Mouse (Mus musculus): ENCODE results near the gene Hspbp1. TPM values are rescaled to one million over a fixed set of nuclear protein-coding genes. Genes with fewer than 3 reads are reported as not detected.

Hspbp1 gene
- polyA plus RNA-seq, 1 experiment from 2014 or later, result 117 TPM

- ATAC-seq, result no peak
These were observed 60.5 kb downstream of the Hspbp1 start for GRCm38 (mm10) chr7:4624343-4624742.

GRCm38 (mm10) chr7:4623544-4624189, 61.2 kb downstream of the Hspbp1 start:
- Histone ChIP-seq H3K27me3 (no peaks in the 10 kb centered on the region), H3K27ac (no peak overlapping the region), H3K9ac (no peak overlapping the region), H3K4me2 (no peak overlapping the region), H3K36me3 (ENCODE audit: poor library complexity, severe bottlenecking) (peaks cover 8% of the 10 kb centered on the region), H3K9me3 (replicated peaks) (no peaks in the 10 kb centered on the region), H3K4me3 (no peak overlapping the region), H3K4me1 (no peaks in the 10 kb centered on the region)
- peak; percentile 56; the same call in 1 of the 2 replicates for ATAC-seq
- WGBS, result 13% methylated on average over 4 of the region's 4 CpGs

More at GRCm38 (mm10) chr7:4624343-4624742, 60.5 kb downstream of the Hspbp1 start:
- no peak overlapping the region for H3K27ac ChIP-seq
- H3K9me3 ChIP-seq (replicated peaks), result no peaks in the 10 kb centered on the region
- H3K4me2 ChIP-seq, result no peak overlapping the region
- no peaks in the 10 kb centered on the region for H3K4me1 ChIP-seq
- 51% methylated on average over 1 of the region's 1 CpGs for WGBS
- no peak overlapping the region for H3K4me3 ChIP-seq
- peaks cover 15% of the 10 kb centered on the region for H3K36me3 ChIP-seq (ENCODE audit: poor library complexity, severe bottlenecking)
- no peak overlapping the region for H3K9ac ChIP-seq
- H3K27me3 ChIP-seq, result no peaks in the 10 kb centered on the region

GRCm38 (mm10) chr7:4619979-4620378, 64.9 kb downstream of the Hspbp1 start:
- H3K4me2 ChIP-seq, result no peak overlapping the region
- no peaks in the 10 kb centered on the region for H3K9me3 ChIP-seq (replicated peaks)
- no peak overlapping the region for H3K4me3 ChIP-seq
- WGBS, result 54% methylated on average over 1 of the region's 1 CpGs
- ATAC-seq, result no peak
- no peak overlapping the region for H3K9ac ChIP-seq
- no peaks in the 10 kb centered on the region for H3K36me3 ChIP-seq (ENCODE audit: poor library complexity, severe bottlenecking)
- H3K27ac ChIP-seq, result no peak overlapping the region
- no peaks in the 10 kb centered on the region for H3K27me3 ChIP-seq
- no peaks in the 10 kb centered on the region for H3K4me1 ChIP-seq

- Histone ChIP-seq H3K36me3 (ENCODE audit: poor library complexity, severe bottlenecking) (no peaks in the 10 kb centered on the region), H3K9ac (no peak overlapping the region), H3K4me3 (no peak overlapping the region), H3K4me1 (no peaks in the 10 kb centered on the region), H3K27me3 (no peaks in the 10 kb centered on the region), H3K9me3 (replicated peaks) (no peaks in the 10 kb centered on the region), H3K4me2 (no peak overlapping the region), H3K27ac (no peak overlapping the region)
- no peak for ATAC-seq
- WGBS, result 85% methylated on average over 14 of the region's 14 CpGs
These were observed 71.0 kb downstream of the Hspbp1 start for GRCm38 (mm10) chr7:4613740-4614403.

- H3K36me3 ChIP-seq (ENCODE audit: poor library complexity, severe bottlenecking), result no peaks in the 10 kb centered on the region
- H3K27me3 ChIP-seq, result no peaks in the 10 kb centered on the region
- no peak overlapping the region for H3K4me2 ChIP-seq
- H3K4me3 ChIP-seq, result no peak overlapping the region
- no peak overlapping the region for H3K27ac ChIP-seq
- H3K9ac ChIP-seq, result no peak overlapping the region
- no peak for ATAC-seq
- WGBS, result 68% methylated on average over 1 of the region's 1 CpGs
- H3K4me1 ChIP-seq, result no peaks in the 10 kb centered on the region
- H3K9me3 ChIP-seq (replicated peaks), result no peaks in the 10 kb centered on the region
These were observed 71.9 kb downstream of the Hspbp1 start for GRCm38 (mm10) chr7:4612956-4613355.

GRCm38 (mm10) chr7:4612386-4612785, 72.5 kb downstream of the Hspbp1 start:
- Histone ChIP-seq H3K9ac (no peak overlapping the region), H3K36me3 (ENCODE audit: poor library complexity, severe bottlenecking) (no peaks in the 10 kb centered on the region), H3K4me2 (no peak overlapping the region), H3K27ac (no peak overlapping the region), H3K4me3 (no peak overlapping the region), H3K27me3 (no peaks in the 10 kb centered on the region), H3K4me1 (no peaks in the 10 kb centered on the region), H3K9me3 (replicated peaks) (no peaks in the 10 kb centered on the region)
- WGBS, result 69% methylated on average over 8 of the region's 8 CpGs
- no peak for ATAC-seq

- Histone ChIP-seq H3K27me3 (no peaks in the 10 kb centered on the region), H3K4me1 (no peaks in the 10 kb centered on the region), H3K36me3 (ENCODE audit: poor library complexity, severe bottlenecking) (no peaks in the 10 kb centered on the region), H3K9ac (no peak overlapping the region), H3K9me3 (replicated peaks) (no peaks in the 10 kb centered on the region), H3K4me2 (no peak overlapping the region), H3K4me3 (no peak overlapping the region), H3K27ac (no peak overlapping the region)
- whole genome bisulfite sequencing, result 79% methylated on average over 12 of the region's 12 CpGs
- ATAC-seq, result no peak
These were observed 72.9 kb downstream of the Hspbp1 start for GRCm38 (mm10) chr7:4611921-4612341.

GRCm38 (mm10) chr7:4611511-4611910, 73.4 kb downstream of the Hspbp1 start:
- Histone ChIP-seq H3K9me3 (replicated peaks) (no peaks in the 10 kb centered on the region), H3K27me3 (no peaks in the 10 kb centered on the region), H3K9ac (no peak overlapping the region), H3K36me3 (ENCODE audit: poor library complexity, severe bottlenecking) (no peaks in the 10 kb centered on the region), H3K4me1 (no peaks in the 10 kb centered on the region), H3K4me2 (no peak overlapping the region), H3K4me3 (no peak overlapping the region), H3K27ac (no peak overlapping the region)
- no peak for ATAC-seq
- WGBS, result 85% methylated on average over 12 of the region's 12 CpGs

Other genes starting within 250 kb of the Hspbp1 start
- gene Rdh13, start 239.4 kb downstream of the Hspbp1 start, polyA plus RNA-seq (2015; fragmentation: Nextera tagmentation; extraction: Ambion mirVana), result 30.5 and 33.6 TPM in 2 replicates
- gene Eps8l1, start 224.4 kb downstream of the Hspbp1 start, polyA plus RNA-seq (2015; fragmentation: Nextera tagmentation; extraction: Ambion mirVana), result 4.0 and 5.7 TPM in 2 replicates
- 33.8 and 36.8 TPM in 2 replicates for gene Ppp1r12c, start 183.4 kb downstream of the Hspbp1 start, polyA plus RNA-seq (2015; fragmentation: Nextera tagmentation; extraction: Ambion mirVana)
- 3.9 and 5.7 TPM in 2 replicates for gene Tnnt1, start 168.7 kb downstream of the Hspbp1 start, polyA plus RNA-seq (2015; fragmentation: Nextera tagmentation; extraction: Ambion mirVana)
- gene Tnni3, start 160.8 kb downstream of the Hspbp1 start, polyA plus RNA-seq (2015; fragmentation: Nextera tagmentation; extraction: Ambion mirVana), result 0.89 and 4.9 TPM in 2 replicates
- gene Dnaaf3, start 152.6 kb downstream of the Hspbp1 start, polyA plus RNA-seq (2015; fragmentation: Nextera tagmentation; extraction: Ambion mirVana), result 1.4 and 2.0 TPM in 2 replicates
- 64.0 and 86.3 TPM in 2 replicates for gene Syt5, start 137.5 kb downstream of the Hspbp1 start, polyA plus RNA-seq (2015; fragmentation: Nextera tagmentation; extraction: Ambion mirVana)
- gene Ptprh, start 81.0 kb downstream of the Hspbp1 start, polyA plus RNA-seq (2015; fragmentation: Nextera tagmentation; extraction: Ambion mirVana), result 0.09 and 0.13 TPM in 2 replicates
- gene Tmem86b, start 53.6 kb downstream of the Hspbp1 start, polyA plus RNA-seq (2015; fragmentation: Nextera tagmentation; extraction: Ambion mirVana), result 2.9 and 3.3 TPM in 2 replicates
- gene Ppp6r1, start 26.0 kb downstream of the Hspbp1 start, polyA plus RNA-seq (2015; fragmentation: Nextera tagmentation; extraction: Ambion mirVana), result 7.8 and 8.1 TPM in 2 replicates
- 6.1 and 6.5 TPM in 2 replicates for gene Brsk1, start 5.5 kb upstream of the Hspbp1 start, polyA plus RNA-seq (2015; fragmentation: Nextera tagmentation; extraction: Ambion mirVana)
- 0.27 and 0.29 TPM in 2 replicates for gene Tmem150b, start 40.2 kb upstream of the Hspbp1 start, polyA plus RNA-seq (2015; fragmentation: Nextera tagmentation; extraction: Ambion mirVana)
- 75.3 and 84.3 TPM in 2 replicates for gene Kmt5c, start 55.0 kb upstream of the Hspbp1 start, polyA plus RNA-seq (2015; fragmentation: Nextera tagmentation; extraction: Ambion mirVana)
- 17.8 and 22.1 TPM in 2 replicates for gene Cox6b2, start 68.0 kb upstream of the Hspbp1 start, polyA plus RNA-seq (2015; fragmentation: Nextera tagmentation; extraction: Ambion mirVana)
- not detected in 2 replicates for gene Fam71e2, start 86.2 kb upstream of the Hspbp1 start, polyA plus RNA-seq (2015; fragmentation: Nextera tagmentation; extraction: Ambion mirVana)
- gene Il11, start 97.8 kb upstream of the Hspbp1 start, polyA plus RNA-seq (2015; fragmentation: Nextera tagmentation; extraction: Ambion mirVana), result 0.17 and 0.40 TPM in 2 replicates
- gene Tmem190, start 97.9 kb upstream of the Hspbp1 start, polyA plus RNA-seq (2015; fragmentation: Nextera tagmentation; extraction: Ambion mirVana), result not detected in 2 replicates
- gene Tmem238, start 104.6 kb upstream of the Hspbp1 start, polyA plus RNA-seq (2015; fragmentation: Nextera tagmentation; extraction: Ambion mirVana), result 2.6 and 2.7 TPM in 2 replicates
- 244 and 284 TPM in 2 replicates for gene Rpl28, start 107.8 kb upstream of the Hspbp1 start, polyA plus RNA-seq (2015; fragmentation: Nextera tagmentation; extraction: Ambion mirVana)
- 398 and 454 TPM in 2 replicates for gene Ube2s, start 127.5 kb upstream of the Hspbp1 start, polyA plus RNA-seq (2015; fragmentation: Nextera tagmentation; extraction: Ambion mirVana)
- 5.6 and 7.1 TPM in 2 replicates for gene Shisa7, start 159.6 kb upstream of the Hspbp1 start, polyA plus RNA-seq (2015; fragmentation: Nextera tagmentation; extraction: Ambion mirVana)
- 2.7 and 3.4 TPM in 2 replicates for gene Isoc2b, start 185.2 kb upstream of the Hspbp1 start, polyA plus RNA-seq (2015; fragmentation: Nextera tagmentation; extraction: Ambion mirVana)
- 0.63 and 0.77 TPM in 2 replicates for gene Isoc2a, start 192.1 kb upstream of the Hspbp1 start, polyA plus RNA-seq (2015; fragmentation: Nextera tagmentation; extraction: Ambion mirVana)
- 0.26 and 0.45 TPM in 2 replicates for gene Gm36210, start 221.4 kb upstream of the Hspbp1 start, polyA plus RNA-seq (2015; fragmentation: Nextera tagmentation; extraction: Ambion mirVana)
- gene Zfp628, start 230.1 kb upstream of the Hspbp1 start, polyA plus RNA-seq (2015; fragmentation: Nextera tagmentation; extraction: Ambion mirVana), result 4.3 and 4.5 TPM in 2 replicates
- gene Nat14, start 237.0 kb upstream of the Hspbp1 start, polyA plus RNA-seq (2015; fragmentation: Nextera tagmentation; extraction: Ambion mirVana), result 21.2 and 24.9 TPM in 2 replicates
- gene Ssc5d, start 240.7 kb upstream of the Hspbp1 start, polyA plus RNA-seq (2015; fragmentation: Nextera tagmentation; extraction: Ambion mirVana), result 0.23 and 0.30 TPM in 2 replicates

Measured in forebrain, embryonic 13.5 days (tissue).